Mouse (Mus musculus): ENCODE data around the gene Utp3. TPM values are rescaled to one million over a fixed set of nuclear protein-coding genes. Genes with fewer than 3 reads are reported as not detected.
"Not testable (repeated sequence)": the region's sequence is repeated elsewhere in the genome, so short reads cannot be mapped to it uniquely, and the experiment has no call there.

The Utp3 gene
- polyA plus RNA-seq (2015; fragmentation: Nextera tagmentation; extraction: Ambion mirVana), result 72.8 and 75.6 TPM in 2 replicates

DNA sequence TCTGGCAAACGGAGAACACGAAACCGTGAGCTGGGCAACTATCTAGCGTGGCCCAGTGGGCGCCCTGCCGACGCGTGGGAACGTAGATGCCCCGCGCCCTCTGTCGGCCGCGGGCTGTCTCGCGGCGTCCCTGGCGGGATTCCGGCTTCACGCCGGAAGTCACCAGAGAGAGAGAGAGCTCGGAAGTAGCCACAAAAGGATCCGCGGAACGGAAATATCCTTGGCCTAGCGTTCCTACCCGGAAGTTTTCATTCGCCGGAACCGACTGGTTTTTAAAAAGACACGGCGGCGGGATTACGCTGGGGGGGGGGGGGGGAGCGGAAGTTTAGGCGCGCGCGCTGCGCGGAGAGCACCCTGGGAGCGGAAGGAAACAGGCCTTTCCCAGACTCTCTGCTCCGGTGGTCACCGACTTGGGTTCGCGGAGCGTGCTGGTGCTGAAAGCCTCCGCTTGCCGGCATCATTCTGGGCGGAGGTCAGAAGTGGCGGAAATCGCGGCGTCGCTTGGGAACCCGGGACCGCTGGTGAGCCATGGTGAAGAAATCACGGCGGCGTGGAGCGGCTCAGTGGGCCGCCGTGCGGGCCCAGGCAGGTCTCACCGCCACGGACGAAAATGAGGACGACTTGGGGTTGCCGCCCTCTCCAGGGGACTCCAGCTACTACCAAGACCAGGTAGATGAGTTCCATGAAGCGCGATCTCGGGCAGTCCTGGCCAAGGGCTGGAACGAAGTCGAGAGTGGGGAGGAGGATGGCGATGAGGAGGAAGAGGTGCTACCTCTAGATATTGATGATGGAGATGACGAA, at the start of gene Utp3:
Utp3 (plus strand) TSS at position 377 of the 801 bp plus-strand sequence.
- ATAC-seq (replicated peaks; ENCODE audit: low FRiP score), result peak; percentile 98
- H3K27ac ChIP-seq, result peak within 1 kb of the TSS; percentile 97
- under 1% methylated on average over 70 of the region's 76 CpGs for WGBS

DNA sequence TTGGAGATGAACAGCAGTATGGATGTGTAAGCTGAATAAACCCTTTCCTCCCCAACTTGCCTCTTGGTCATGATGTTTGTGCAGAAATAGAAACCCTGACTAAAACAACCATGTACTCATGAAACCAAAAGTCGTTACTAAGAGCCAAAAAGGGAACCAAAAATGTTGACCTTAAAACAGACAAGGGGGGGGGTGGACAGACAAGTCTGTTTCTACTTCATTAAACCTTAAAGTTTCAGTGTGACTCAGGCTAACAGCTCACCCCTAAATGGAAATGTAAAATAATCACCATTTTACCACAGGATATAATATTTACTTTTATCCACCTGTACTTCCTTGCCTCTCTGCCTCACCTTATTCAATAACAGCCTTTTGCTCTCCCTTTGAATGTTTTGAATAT, 45.7 kb upstream of the Utp3 start:
- no peaks in the 10 kb centered on the region for H3K27me3 ChIP-seq
- WGBS, result 55% methylated on average over 1 of the region's 1 CpGs

More for the DNA sequence above, at the start of gene Utp3:
- Histone ChIP-seq H3K4me2 (peak within 1 kb of the TSS; percentile 90), H3K27me3 (no peaks in the 10 kb centered on the region), H3K9me3 (replicated peaks) (no peaks in the 10 kb centered on the region), H3K9ac (peak within 1 kb of the TSS; percentile 93), H3K36me3 (peaks cover 18% of the 10 kb centered on the region), H3K4me1 (peaks cover 18% of the 10 kb centered on the region), H3K4me3 (replicated peaks) (peak within 1 kb of the TSS; percentile 93)

DNA sequence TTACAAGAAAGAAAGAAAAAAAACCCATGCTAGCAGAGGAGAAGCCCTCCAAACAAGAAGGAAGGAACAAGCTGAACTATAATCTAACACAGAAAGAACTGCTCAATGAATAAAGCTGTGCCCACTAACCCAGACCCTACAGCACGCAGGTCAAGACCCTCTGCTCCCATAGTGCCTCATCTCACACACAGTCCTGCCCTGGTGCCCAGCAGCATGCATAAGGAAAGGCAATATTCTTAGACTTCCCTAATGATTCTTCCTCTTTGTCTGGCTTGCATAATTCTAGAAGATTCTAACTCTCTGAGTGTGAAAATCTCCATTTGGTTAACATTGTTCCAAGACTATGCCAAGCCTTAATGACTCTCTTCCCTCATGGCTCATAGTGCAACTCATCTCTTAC, 45.3 kb upstream of the Utp3 start:
- Histone ChIP-seq H3K27ac (no peak overlapping the region), H3K36me3 (no peaks in the 10 kb centered on the region), H3K4me3 (replicated peaks) (no peak overlapping the region), H3K9ac (no peak overlapping the region), H3K4me1 (no peaks in the 10 kb centered on the region), H3K27me3 (no peaks in the 10 kb centered on the region), H3K4me2 (no peak overlapping the region), H3K9me3 (replicated peaks) (no peaks in the 10 kb centered on the region)
- ATAC-seq (replicated peaks; ENCODE audit: low FRiP score), result no peak
- WGBS, result 89% methylated on average over 1 of the region's 1 CpGs

More for the DNA sequence above, 45.7 kb upstream of the Utp3 start:
- no peak for ATAC-seq (replicated peaks; ENCODE audit: low FRiP score)
- Histone ChIP-seq H3K27ac (no peak overlapping the region), H3K4me2 (no peak overlapping the region), H3K9ac (no peak overlapping the region), H3K36me3 (no peaks in the 10 kb centered on the region), H3K4me3 (replicated peaks) (no peak overlapping the region), H3K4me1 (no peaks in the 10 kb centered on the region), H3K9me3 (replicated peaks) (no peaks in the 10 kb centered on the region)

DNA sequence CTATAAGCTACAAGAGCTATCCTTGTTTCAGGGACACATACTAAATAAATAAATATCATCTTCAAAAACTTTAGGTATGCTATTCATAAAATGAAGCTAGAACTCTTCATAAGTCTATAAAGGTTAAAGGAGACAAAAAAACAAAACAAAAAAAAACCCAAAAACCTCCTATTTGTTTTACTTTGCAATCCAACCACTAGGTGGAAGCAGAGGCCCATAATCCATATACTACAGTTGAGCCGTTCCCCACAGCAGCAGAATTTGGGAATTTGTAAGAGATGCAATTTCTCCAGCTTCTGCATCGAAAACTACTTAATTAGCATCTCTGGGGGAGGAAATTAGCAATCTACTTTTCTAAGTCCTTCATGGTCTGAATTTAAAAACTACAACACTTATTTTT, 35.0 kb upstream of the Utp3 start:
- ATAC-seq (replicated peaks; ENCODE audit: low FRiP score), result no peak
- H3K4me1 ChIP-seq, result no peaks in the 10 kb centered on the region
- no peaks in the 10 kb centered on the region for H3K9me3 ChIP-seq (replicated peaks)
- no peak overlapping the region for H3K4me2 ChIP-seq
- no peaks in the 10 kb centered on the region for H3K36me3 ChIP-seq
- no peak overlapping the region for H3K9ac ChIP-seq
- H3K4me3 ChIP-seq (replicated peaks), result no peak overlapping the region
- no peaks in the 10 kb centered on the region for H3K27me3 ChIP-seq
- WGBS, result 11% methylated on average over 2 of the region's 2 CpGs
- H3K27ac ChIP-seq, result no peak overlapping the region

- no peak within 1 kb of the TSS for H3K27ac ChIP-seq
- H3K4me2 ChIP-seq, result no peak within 1 kb of the TSS
- no peak for ATAC-seq (replicated peaks; ENCODE audit: low FRiP score)
- H3K4me1 ChIP-seq, result no peaks in the 10 kb centered on the region
- H3K36me3 ChIP-seq, result no peaks in the 10 kb centered on the region
- H3K9ac ChIP-seq, result no peak within 1 kb of the TSS
- WGBS, result 93% methylated on average over 3 of the region's 3 CpGs
- no peaks in the 10 kb centered on the region for H3K9me3 ChIP-seq (replicated peaks)
- no peak within 1 kb of the TSS for H3K4me3 ChIP-seq (replicated peaks)
- H3K27me3 ChIP-seq, result no peaks in the 10 kb centered on the region
These were observed 26.6 kb upstream of the Utp3 start, which contains the start of gene Jchain for GRCm38 (mm10) chr5:88527657-88528056. Gene Jchain, minus strand, starts transcription at chr5:88527891.

GRCm38 (mm10) chr5:88530908-88531307, 23.4 kb upstream of the Utp3 start:
- Histone ChIP-seq H3K36me3 (no peaks in the 10 kb centered on the region), H3K9ac (no peak overlapping the region), H3K4me1 (no peaks in the 10 kb centered on the region), H3K4me3 (replicated peaks) (no peak overlapping the region), H3K27ac (no peak overlapping the region), H3K9me3 (replicated peaks) (no peaks in the 10 kb centered on the region), H3K4me2 (no peak overlapping the region), H3K27me3 (no peaks in the 10 kb centered on the region)
- no peak for ATAC-seq (replicated peaks; ENCODE audit: low FRiP score)
- 71% methylated on average over 1 of the region's 1 CpGs for WGBS

DNA sequence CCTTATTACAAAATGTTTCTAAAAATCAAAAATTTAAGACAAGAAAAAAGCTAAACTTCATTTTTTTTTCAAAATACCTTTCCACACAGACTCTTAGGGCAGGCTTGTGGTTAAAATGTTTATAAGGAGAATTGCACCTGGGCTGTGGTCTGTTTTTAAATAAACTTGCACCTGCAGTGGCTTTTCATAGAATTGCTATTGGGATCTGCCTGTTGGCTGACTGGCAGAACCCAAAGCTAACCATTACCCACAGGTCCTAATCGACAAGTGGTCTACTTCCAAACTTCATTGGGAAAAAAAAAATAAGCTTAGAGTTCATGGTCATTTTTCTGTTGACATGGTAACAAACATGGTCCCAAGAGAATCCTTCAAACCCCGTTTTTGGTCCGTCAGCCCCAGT, 19.6 kb upstream of the Utp3 start:
- H3K4me2 ChIP-seq, result no peak overlapping the region
- no peaks in the 10 kb centered on the region for H3K9me3 ChIP-seq (replicated peaks)
- 72% methylated on average over 3 of the region's 3 CpGs for WGBS
- no peaks in the 10 kb centered on the region for H3K27me3 ChIP-seq
- no peak for ATAC-seq (replicated peaks; ENCODE audit: low FRiP score)
- no peak overlapping the region for H3K27ac ChIP-seq
- no peak overlapping the region for H3K9ac ChIP-seq
- H3K36me3 ChIP-seq, result no peaks in the 10 kb centered on the region
- H3K4me3 ChIP-seq (replicated peaks), result no peak overlapping the region
- no peaks in the 10 kb centered on the region for H3K4me1 ChIP-seq

- no peak for ATAC-seq (replicated peaks; ENCODE audit: low FRiP score)
These were observed 13.4 kb upstream of the Utp3 start for GRCm38 (mm10) chr5:88540845-88541244.

DNA sequence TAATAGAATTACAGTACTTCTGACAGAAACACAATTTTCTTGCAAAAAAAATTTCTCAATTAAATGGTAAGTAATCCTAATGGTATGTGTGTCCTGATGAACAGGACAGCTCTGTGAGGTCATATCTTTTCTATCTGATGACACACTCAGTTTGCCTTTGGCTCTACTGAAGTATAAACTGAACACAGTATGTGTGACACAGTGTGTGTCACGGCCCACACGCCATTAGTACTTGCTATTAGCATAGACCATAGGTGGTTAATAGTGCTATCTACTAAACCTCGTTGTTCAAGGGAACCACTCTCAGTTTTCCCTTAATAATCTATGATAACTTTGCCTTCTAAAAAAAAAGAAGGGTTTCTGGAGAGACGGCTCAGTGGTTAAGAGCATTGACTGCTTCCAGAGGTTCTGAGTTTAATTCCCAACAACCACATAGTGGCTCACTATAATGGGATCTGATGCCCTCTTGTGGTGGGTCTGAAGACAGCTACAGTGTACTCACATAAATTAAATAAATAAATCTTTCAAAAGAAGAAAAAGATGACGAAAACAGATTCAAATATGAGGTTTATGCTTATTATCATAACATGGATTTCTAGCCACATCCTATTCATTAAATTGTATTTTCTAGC, 11.5 kb upstream of the Utp3 start:
- no peak overlapping the region for H3K9ac ChIP-seq
- H3K4me1 ChIP-seq, result no peaks in the 10 kb centered on the region
- H3K27me3 ChIP-seq, result no peaks in the 10 kb centered on the region
- no peak overlapping the region for H3K27ac ChIP-seq
- H3K36me3 ChIP-seq, result no peaks in the 10 kb centered on the region
- H3K4me2 ChIP-seq, result no peak overlapping the region
- 60% methylated on average over 5 of the region's 5 CpGs for WGBS
- H3K4me3 ChIP-seq (replicated peaks), result no peak overlapping the region
- H3K9me3 ChIP-seq (replicated peaks), result no peaks in the 10 kb centered on the region
- no peak; the same call in 1 of the 2 replicates for ATAC-seq (replicated peaks; ENCODE audit: low FRiP score)

More at GRCm38 (mm10) chr5:88540845-88541244, 13.4 kb upstream of the Utp3 start:
- no peak overlapping the region for H3K27ac ChIP-seq
- H3K4me3 ChIP-seq (replicated peaks), result no peak overlapping the region
- no peaks in the 10 kb centered on the region for H3K36me3 ChIP-seq
- H3K4me1 ChIP-seq, result no peaks in the 10 kb centered on the region
- no peaks in the 10 kb centered on the region for H3K9me3 ChIP-seq (replicated peaks)
- no peaks in the 10 kb centered on the region for H3K27me3 ChIP-seq
- H3K4me2 ChIP-seq, result no peak overlapping the region
- H3K9ac ChIP-seq, result no peak overlapping the region

DNA sequence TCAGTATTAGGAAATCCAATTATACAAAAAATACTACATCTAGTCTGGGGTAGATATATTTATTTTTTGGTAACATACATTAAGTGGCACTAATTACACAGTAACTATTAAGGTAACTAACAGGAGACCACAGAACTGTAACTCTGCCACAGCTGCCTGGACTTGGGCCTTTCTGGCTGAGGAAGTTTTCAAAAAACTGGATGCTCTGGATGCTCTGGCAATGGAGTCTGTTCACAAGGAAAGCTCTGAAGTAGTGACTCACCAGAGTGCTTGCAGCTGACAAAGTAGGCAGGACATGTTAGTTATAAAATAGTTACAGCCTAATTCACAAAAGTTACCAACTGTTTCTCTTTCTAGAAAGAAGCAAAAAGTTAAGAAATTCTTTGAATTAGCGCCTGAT, 9.9 kb upstream of the Utp3 start:
- not testable (repeated sequence) for H3K36me3 ChIP-seq; H3K9me3 ChIP-seq (replicated peaks); H3K27me3 ChIP-seq; H3K9ac ChIP-seq; H3K4me2 ChIP-seq; H3K4me3 ChIP-seq (replicated peaks); H3K27ac ChIP-seq; ATAC-seq (replicated peaks; ENCODE audit: low FRiP score); H3K4me1 ChIP-seq
- 89% methylated on average over 1 of the region's 1 CpGs for WGBS

DNA sequence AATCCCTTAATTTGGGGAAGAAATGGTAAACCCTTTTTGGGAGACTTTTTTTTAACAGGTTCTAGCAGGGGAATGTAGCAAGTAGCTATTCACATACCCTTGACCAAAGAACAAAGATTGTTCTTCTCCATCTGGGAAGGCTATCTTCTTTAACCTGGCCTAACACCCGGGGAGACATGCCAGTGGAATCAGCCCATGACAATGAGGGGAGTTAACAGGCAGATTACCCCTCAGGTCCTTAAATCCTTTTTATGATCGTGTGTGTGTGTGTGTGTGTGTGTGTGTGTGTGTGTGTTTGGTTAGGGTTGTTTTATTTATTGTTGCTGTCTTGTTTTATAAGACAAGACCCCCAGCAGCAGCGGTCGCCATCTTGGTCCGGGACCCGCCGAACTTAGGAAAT, 8.7 kb upstream of the Utp3 start:
- 83% methylated on average over 7 of the region's 7 CpGs for WGBS

DNA sequence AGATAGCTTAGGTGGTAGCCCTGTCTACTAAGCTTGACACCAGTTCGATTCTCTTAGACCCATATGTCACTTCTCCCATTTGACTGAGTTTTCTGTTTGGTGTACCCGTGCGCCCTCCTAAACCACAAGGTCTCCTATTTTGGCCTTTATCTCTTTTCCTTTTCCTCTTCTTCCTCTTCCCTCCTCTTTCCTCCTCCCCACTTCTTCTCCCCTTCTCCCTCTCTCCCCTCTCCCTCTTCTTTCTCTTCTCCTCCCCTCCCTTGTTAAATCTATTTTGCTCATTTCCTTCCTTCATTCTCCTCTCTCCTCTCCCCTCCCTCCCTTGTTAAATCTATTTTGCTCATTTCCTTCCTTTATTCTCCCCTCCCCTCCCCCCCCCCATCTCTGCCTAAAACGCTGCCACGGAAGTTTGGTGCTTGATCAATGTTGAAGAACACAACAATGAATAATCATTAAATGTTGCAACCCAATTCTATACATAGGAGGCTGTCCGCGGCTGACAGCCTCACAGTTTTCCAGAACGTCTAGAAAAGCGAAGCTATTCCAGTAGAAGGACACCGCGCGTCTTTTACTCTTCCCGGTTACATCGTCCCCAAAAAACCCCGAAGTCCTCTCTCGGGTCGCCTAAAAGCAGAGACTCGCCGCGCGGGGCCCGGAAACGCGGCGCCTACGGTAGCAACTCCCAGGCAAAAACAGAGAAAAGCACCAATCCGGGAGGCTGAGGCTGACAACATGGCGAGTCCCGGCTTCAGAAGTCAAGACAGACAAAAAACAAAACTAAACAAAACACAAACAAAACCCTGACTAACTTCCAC, 784 bp upstream of the Utp3 start:
- H3K9me3 ChIP-seq (replicated peaks), result no peaks in the 10 kb centered on the region
- H3K4me1 ChIP-seq, result peaks cover 18% of the 10 kb centered on the region
- peak overlapping the region; percentile 71 for H3K4me2 ChIP-seq
- peaks cover 18% of the 10 kb centered on the region for H3K36me3 ChIP-seq
- peak overlapping the region; percentile 93 for H3K4me3 ChIP-seq (replicated peaks)
- ATAC-seq (replicated peaks; ENCODE audit: low FRiP score), result peak; percentile 75
- WGBS, result 7% methylated on average over 29 of the region's 29 CpGs
- peak overlapping the region; percentile 97 for H3K27ac ChIP-seq
- H3K27me3 ChIP-seq, result no peaks in the 10 kb centered on the region
- peak overlapping the region; percentile 63 for H3K9ac ChIP-seq

More for the DNA sequence above, 8.7 kb upstream of the Utp3 start:
- ATAC-seq (replicated peaks; ENCODE audit: low FRiP score), result no peak
- H3K36me3 ChIP-seq, result no peaks in the 10 kb centered on the region
- no peak overlapping the region for H3K9ac ChIP-seq
- H3K4me2 ChIP-seq, result no peak overlapping the region
- no peaks in the 10 kb centered on the region for H3K9me3 ChIP-seq (replicated peaks)
- H3K27ac ChIP-seq, result no peak overlapping the region
- H3K4me1 ChIP-seq, result no peaks in the 10 kb centered on the region
- no peaks in the 10 kb centered on the region for H3K27me3 ChIP-seq
- H3K4me3 ChIP-seq (replicated peaks), result no peak overlapping the region
